Mouse (Mus musculus) frontal cortex, postnatal 10 days (tissue): ENCODE measurements around the gene Degs2.

ENCODE experiments used
- DNase-seq, 2 experiments: peaks; one replicate each; pipeline ENCODE4 v3.0.0; 2022; ENCODE audit warnings: low spot score in 2 of 2, mixed read lengths in 1 of 2

Degs2 gene

GRCm38 (mm10) chr12:108653358-108654335, 48.5 kb downstream of the Degs2 start:
- DNase-seq = no peak

- DNase-seq = peak; percentile 19 to 27
Measured at GRCm38 (mm10) chr12:108651053-108651660, 51.0 kb downstream of the Degs2 start.

- no peak for DNase-seq
Measured at GRCm38 (mm10) chr12:108647784-108648183, 54.3 kb downstream of the Degs2 start.

GRCm38 (mm10) chr12:108646234-108646633, 55.9 kb downstream of the Degs2 start:
- no peak for DNase-seq

- DNase-seq = no peak
Measured at GRCm38 (mm10) chr12:108642019-108642418, 60.1 kb downstream of the Degs2 start.

GRCm38 (mm10) chr12:108639126-108639525, 63.0 kb downstream of the Degs2 start:
- DNase-seq = no peak

- no peak for DNase-seq
Measured at GRCm38 (mm10) chr12:108637440-108637839, 64.7 kb downstream of the Degs2 start.

- DNase-seq = no peak
Measured at GRCm38 (mm10) chr12:108635501-108635900, 66.6 kb downstream of the Degs2 start.

GRCm38 (mm10) chr12:108634031-108634430, 68.1 kb downstream of the Degs2 start:
- DNase-seq = no peak

- no peak for DNase-seq
Measured at GRCm38 (mm10) chr12:108632501-108632900, 69.6 kb downstream of the Degs2 start.

GRCm38 (mm10) chr12:108630741-108631688, 71.1 kb downstream of the Degs2 start:
- no peak for DNase-seq

GRCm38 (mm10) chr12:108629556-108629955, 72.6 kb downstream of the Degs2 start:
- no peak for DNase-seq
